Mouse (Mus musculus): ENCODE results near the gene Nlk. TPM values are rescaled to one million over a fixed set of nuclear protein-coding genes. Genes with fewer than 3 reads are reported as not detected.
"Not testable (repeated sequence)": the region's sequence is repeated elsewhere in the genome, so short reads cannot be mapped to it uniquely, and the experiment has no call there.

Nlk gene
- polyA plus RNA-seq, 1 experiment from 2014 or later = 18.3 TPM

DNA sequence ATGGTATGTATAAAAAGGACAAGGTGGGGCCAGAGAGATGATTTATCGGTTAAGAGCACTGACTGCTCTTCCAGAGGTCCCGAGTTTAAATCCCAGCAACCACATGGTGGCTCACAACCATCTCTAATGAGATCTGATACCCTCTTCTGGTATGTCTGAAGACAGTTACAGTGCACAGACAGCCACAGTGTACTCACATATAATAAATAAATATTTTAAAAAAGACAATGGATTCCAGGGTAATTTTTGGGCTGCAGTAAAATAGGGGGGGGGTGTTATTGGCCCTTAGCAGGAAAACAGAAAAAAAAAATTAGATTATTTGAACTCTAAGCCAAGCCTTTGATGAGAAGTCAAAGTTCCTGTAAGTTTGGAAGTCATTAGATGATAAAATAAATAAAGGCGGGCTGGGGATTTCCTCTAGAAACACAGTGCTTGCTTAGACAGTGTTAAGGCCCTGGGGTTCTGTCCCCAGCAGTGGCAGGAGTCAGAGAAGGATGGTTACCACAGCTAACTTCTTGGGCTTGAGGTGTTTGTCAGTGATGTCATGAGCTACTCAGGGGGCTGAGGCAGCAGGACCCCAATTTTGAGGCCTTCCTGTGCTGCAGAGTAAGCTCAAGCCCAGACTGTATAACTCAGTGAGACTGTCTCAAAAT is 98.3 kb downstream of the Nlk start:
- no peaks in the 10 kb centered on the region for H3K36me3 ChIP-seq (ENCODE audit: control insufficient read depth, insufficient read depth, low read length)
- ATAC-seq (ENCODE audit: low FRiP score, low TSS enrichment) = no peak
- H3K4me1 ChIP-seq (ENCODE audit: control insufficient read depth, insufficient read depth, low read length) = no peaks in the 10 kb centered on the region
- H3K9me3 ChIP-seq (ENCODE audit: control insufficient read depth, low read length) = no peaks in the 10 kb centered on the region
- no peak overlapping the region for H3K4me3 ChIP-seq (ENCODE audit: low read length)
- H3K27me3 ChIP-seq (ENCODE audit: control insufficient read depth, insufficient read depth, low read length) = no peaks in the 10 kb centered on the region
- H3K9ac ChIP-seq (ENCODE audit: low read depth, low read length) = no peak overlapping the region
- WGBS = 78% methylated on average over 3 of the region's 3 CpGs
- no peak overlapping the region for H3K27ac ChIP-seq (ENCODE audit: low read depth, low read length)
- H3K4me2 ChIP-seq (replicated peaks; ENCODE audit: low read depth, low read length) = no peak overlapping the region

DNA sequence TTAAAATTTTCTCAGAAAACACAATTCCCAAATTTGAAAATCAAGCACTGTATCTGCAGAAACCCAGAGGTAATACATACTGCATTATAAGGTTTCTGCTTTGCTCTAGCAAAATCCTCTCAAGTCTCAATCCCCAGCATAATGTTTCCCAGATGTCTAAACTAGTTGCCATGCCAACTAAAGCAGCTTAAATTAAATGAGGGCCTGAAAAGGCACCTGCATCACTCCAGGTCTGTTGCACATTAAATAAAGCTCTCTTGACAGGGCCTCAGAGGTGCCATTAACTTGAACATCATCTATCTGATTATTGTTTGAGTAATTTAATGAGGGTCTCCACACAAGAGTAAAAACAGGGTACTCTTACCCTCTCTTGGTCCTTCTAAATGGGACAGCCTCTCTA is 100.4 kb downstream of the Nlk start:
- H3K27me3 ChIP-seq (ENCODE audit: control insufficient read depth, insufficient read depth, low read length) = no peaks in the 10 kb centered on the region
- no peak for ATAC-seq (ENCODE audit: low FRiP score, low TSS enrichment)
- no peak overlapping the region for H3K4me3 ChIP-seq (ENCODE audit: low read length)
- no peaks in the 10 kb centered on the region for H3K4me1 ChIP-seq (ENCODE audit: control insufficient read depth, insufficient read depth, low read length)
- H3K4me2 ChIP-seq (replicated peaks; ENCODE audit: low read depth, low read length) = no peak overlapping the region
- no peaks in the 10 kb centered on the region for H3K9me3 ChIP-seq (ENCODE audit: control insufficient read depth, low read length)
- no peak overlapping the region for H3K27ac ChIP-seq (ENCODE audit: low read depth, low read length)
- H3K9ac ChIP-seq (ENCODE audit: low read depth, low read length) = no peak overlapping the region
- no peaks in the 10 kb centered on the region for H3K36me3 ChIP-seq (ENCODE audit: control insufficient read depth, insufficient read depth, low read length)

DNA sequence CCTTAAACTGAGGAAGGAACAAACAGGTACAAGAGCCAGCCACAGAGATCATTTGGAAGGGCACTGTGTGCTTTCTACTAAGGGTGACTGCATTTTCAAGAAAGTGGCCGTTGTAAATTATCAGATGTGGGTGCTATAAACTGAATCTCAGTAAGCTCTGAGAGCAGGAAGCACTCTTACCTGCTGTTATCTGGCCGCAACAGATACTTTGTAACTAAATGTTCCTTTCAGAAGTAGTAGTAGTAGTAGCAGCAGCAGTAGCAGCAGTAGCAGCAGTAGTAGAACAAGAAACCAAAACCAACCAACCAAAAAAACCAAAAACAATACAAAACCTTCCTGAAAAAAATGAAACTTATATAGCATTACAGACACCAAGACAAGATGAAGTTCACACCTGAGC is 101.4 kb downstream of the Nlk start:
- no peaks in the 10 kb centered on the region for H3K27me3 ChIP-seq (ENCODE audit: control insufficient read depth, insufficient read depth, low read length)
- no peak overlapping the region for H3K4me2 ChIP-seq (replicated peaks; ENCODE audit: low read depth, low read length)
- 81% methylated on average over 2 of the region's 2 CpGs for WGBS
- no peaks in the 10 kb centered on the region for H3K4me1 ChIP-seq (ENCODE audit: control insufficient read depth, insufficient read depth, low read length)
- no peak for ATAC-seq (ENCODE audit: low FRiP score, low TSS enrichment)
- no peaks in the 10 kb centered on the region for H3K9me3 ChIP-seq (ENCODE audit: control insufficient read depth, low read length)
- no peaks in the 10 kb centered on the region for H3K36me3 ChIP-seq (ENCODE audit: control insufficient read depth, insufficient read depth, low read length)
- H3K4me3 ChIP-seq (ENCODE audit: low read length) = no peak overlapping the region
- H3K27ac ChIP-seq (ENCODE audit: low read depth, low read length) = no peak overlapping the region
- H3K9ac ChIP-seq (ENCODE audit: low read depth, low read length) = no peak overlapping the region

DNA sequence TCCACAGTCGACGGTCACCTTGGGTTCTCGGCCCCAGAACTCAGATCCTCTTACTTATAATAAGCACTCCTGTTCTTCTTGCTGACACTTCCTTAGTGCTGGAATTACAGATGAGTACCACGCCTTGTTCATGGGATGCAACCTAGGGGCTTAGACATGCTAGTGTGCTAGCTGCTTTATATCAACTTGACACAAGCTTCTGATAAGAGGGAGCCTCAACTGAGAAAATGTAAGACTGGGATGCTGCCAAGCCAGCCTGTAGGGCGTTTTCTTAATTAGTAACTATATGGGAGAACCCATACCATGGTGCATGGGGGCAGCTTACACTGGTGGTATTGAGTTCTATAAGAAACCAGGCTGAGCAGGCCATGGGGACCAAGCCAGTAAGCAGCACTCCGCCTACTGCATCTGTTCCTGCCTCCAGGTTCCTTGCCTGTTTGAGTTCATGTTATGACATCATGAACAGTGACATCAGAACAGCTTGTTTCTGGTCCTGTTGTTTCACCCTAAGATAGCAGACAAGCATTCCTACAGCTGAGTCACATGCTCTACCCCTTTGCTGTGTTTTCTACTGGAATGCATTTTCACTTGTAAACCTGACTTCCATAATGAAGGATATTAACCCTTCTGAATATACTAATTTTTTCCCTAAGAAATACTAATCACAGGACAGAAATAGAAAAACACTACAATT is 102.8 kb downstream of the Nlk start:
- H3K27ac ChIP-seq (ENCODE audit: low read depth, low read length) = no peak overlapping the region
- H3K4me1 ChIP-seq (ENCODE audit: control insufficient read depth, insufficient read depth, low read length) = no peaks in the 10 kb centered on the region
- H3K9ac ChIP-seq (ENCODE audit: low read depth, low read length) = no peak overlapping the region
- no peaks in the 10 kb centered on the region for H3K9me3 ChIP-seq (ENCODE audit: control insufficient read depth, low read length)
- no peak overlapping the region for H3K4me3 ChIP-seq (ENCODE audit: low read length)
- H3K4me2 ChIP-seq (replicated peaks; ENCODE audit: low read depth, low read length) = no peak overlapping the region
- WGBS = 90% methylated on average over 6 of the region's 6 CpGs
- ATAC-seq (ENCODE audit: low FRiP score, low TSS enrichment) = no peak
- no peaks in the 10 kb centered on the region; the same call in 1 of the 2 replicates for H3K36me3 ChIP-seq (ENCODE audit: control insufficient read depth, insufficient read depth, low read length)
- no peaks in the 10 kb centered on the region for H3K27me3 ChIP-seq (ENCODE audit: control insufficient read depth, insufficient read depth, low read length)

DNA sequence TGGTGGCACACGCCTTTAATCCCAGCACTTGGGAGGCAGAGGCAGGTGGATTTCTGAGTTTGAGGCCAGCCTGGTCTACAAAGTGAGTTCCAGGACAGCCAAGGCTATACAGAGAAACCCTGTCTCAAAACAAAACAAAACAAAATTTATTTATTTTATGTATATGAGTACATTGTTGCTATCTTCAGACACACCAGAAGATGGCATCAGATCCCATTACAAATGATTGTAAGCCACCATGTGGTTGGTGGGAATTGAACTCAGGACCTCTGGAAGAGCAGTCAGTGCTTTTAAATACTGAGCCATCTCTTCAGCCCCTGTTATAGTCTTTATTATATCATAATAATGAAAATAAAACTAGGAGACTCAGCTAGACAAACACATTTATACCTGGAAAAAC is 109.5 kb downstream of the Nlk start:
- H3K36me3 ChIP-seq (ENCODE audit: control insufficient read depth, insufficient read depth, low read length) = peaks cover 20% of the 10 kb centered on the region
- WGBS = 88% methylated on average over 1 of the region's 1 CpGs
- not testable (repeated sequence) for H3K9me3 ChIP-seq (ENCODE audit: control insufficient read depth, low read length); H3K9ac ChIP-seq (ENCODE audit: low read depth, low read length); ATAC-seq (ENCODE audit: low FRiP score, low TSS enrichment); H3K4me2 ChIP-seq (replicated peaks; ENCODE audit: low read depth, low read length); H3K4me1 ChIP-seq (ENCODE audit: control insufficient read depth, insufficient read depth, low read length); H3K27ac ChIP-seq (ENCODE audit: low read depth, low read length); H3K4me3 ChIP-seq (ENCODE audit: low read length); H3K27me3 ChIP-seq (ENCODE audit: control insufficient read depth, insufficient read depth, low read length)

DNA sequence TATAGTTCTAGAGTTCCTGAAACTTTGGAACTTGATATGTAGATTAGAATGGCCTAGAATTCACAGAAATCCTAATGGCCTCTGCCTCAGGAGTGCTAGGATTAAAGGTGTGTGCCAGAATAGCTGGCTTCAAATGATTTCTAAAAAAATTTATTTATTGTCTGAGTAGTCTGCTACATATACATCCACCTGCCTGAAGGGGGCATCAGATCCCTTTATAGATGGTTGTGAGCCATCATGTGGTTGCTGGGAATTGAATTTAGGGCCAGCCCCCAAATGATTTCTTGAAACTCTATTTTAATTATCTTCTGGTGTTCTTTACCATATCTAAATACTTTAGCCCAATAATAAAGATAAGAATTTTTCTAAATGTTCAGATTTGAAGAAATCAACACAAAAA is 111.1 kb downstream of the Nlk start:
- Histone ChIP-seq H3K4me2 (replicated peaks; ENCODE audit: low read depth, low read length) (no peak overlapping the region), H3K4me3 (ENCODE audit: low read length) (no peak overlapping the region), H3K4me1 (ENCODE audit: control insufficient read depth, insufficient read depth, low read length) (no peaks in the 10 kb centered on the region), H3K9ac (ENCODE audit: low read depth, low read length) (no peak overlapping the region), H3K9me3 (ENCODE audit: control insufficient read depth, low read length) (peaks cover 3% of the 10 kb centered on the region; the same call in 1 of the 2 replicates), H3K36me3 (ENCODE audit: control insufficient read depth, insufficient read depth, low read length) (peaks cover 29% of the 10 kb centered on the region), H3K27me3 (ENCODE audit: control insufficient read depth, insufficient read depth, low read length) (no peaks in the 10 kb centered on the region), H3K27ac (ENCODE audit: low read depth, low read length) (no peak overlapping the region)
- ATAC-seq (ENCODE audit: low FRiP score, low TSS enrichment) = no peak

DNA sequence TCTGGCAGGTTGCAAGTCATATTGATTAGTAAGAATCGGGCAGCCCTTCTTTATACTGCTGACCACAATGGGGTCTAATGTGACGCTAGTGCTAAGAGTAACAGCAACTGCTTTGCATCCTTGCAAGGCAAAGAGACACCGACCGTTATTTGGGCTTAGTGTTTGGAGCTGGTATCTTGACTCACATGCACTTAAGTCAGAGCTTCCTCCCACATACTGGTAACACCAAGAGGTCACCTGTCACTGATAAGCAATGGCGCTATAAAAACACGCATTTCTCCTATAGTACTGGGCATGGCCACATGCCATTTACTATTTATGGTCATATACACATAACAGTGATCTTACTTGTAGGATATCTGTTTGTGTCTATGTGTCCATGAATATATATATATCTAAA is 114.3 kb downstream of the Nlk start:
- Histone ChIP-seq H3K36me3 (ENCODE audit: control insufficient read depth, insufficient read depth, low read length) (peaks cover 38% of the 10 kb centered on the region), H3K27ac (ENCODE audit: low read depth, low read length) (no peak overlapping the region)
- 80% methylated on average over 6 of the region's 6 CpGs for WGBS

DNA sequence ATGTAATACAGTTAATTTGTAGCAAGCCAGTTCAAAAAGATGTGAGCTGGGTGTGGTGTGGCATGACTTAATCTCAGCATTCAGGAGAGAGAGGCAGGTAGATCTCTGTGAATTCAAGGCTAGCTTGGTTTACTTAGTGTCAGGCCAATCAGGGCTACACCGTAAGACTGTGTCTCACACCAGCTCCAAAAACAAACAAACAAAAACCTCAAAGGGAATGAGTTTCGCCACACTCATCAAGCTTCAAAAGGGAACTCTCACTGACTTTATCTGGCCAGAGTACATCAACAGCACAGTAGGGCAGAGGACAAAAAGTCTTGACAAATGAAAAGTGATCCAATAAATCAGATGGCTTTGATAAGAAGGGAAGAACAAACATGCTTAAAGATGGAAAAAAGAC is 122.2 kb downstream of the Nlk start:
- H3K27me3 ChIP-seq (ENCODE audit: control insufficient read depth, insufficient read depth, low read length) = no peaks in the 10 kb centered on the region
- no peak overlapping the region for H3K4me3 ChIP-seq (ENCODE audit: low read length)
- 25% methylated on average over 2 of the region's 2 CpGs for WGBS
- H3K4me1 ChIP-seq (ENCODE audit: control insufficient read depth, insufficient read depth, low read length) = peaks cover 2% of the 10 kb centered on the region; the same call in 1 of the 2 replicates
- no peak for ATAC-seq (ENCODE audit: low FRiP score, low TSS enrichment)
- H3K9me3 ChIP-seq (ENCODE audit: control insufficient read depth, low read length) = no peaks in the 10 kb centered on the region
- no peak overlapping the region for H3K9ac ChIP-seq (ENCODE audit: low read depth, low read length)
- H3K4me2 ChIP-seq (replicated peaks; ENCODE audit: low read depth, low read length) = no peak overlapping the region
- H3K36me3 ChIP-seq (ENCODE audit: control insufficient read depth, insufficient read depth, low read length) = peaks cover 43% of the 10 kb centered on the region
- no peak overlapping the region for H3K27ac ChIP-seq (ENCODE audit: low read depth, low read length)

More for the DNA sequence above, 114.3 kb downstream of the Nlk start:
- H3K9me3 ChIP-seq (ENCODE audit: control insufficient read depth, low read length) = peaks cover 3% of the 10 kb centered on the region; the same call in 1 of the 2 replicates
- H3K4me3 ChIP-seq (ENCODE audit: low read length) = no peak overlapping the region
- no peak overlapping the region for H3K9ac ChIP-seq (ENCODE audit: low read depth, low read length)
- H3K27me3 ChIP-seq (ENCODE audit: control insufficient read depth, insufficient read depth, low read length) = no peaks in the 10 kb centered on the region
- no peak overlapping the region for H3K4me2 ChIP-seq (replicated peaks; ENCODE audit: low read depth, low read length)
- H3K4me1 ChIP-seq (ENCODE audit: control insufficient read depth, insufficient read depth, low read length) = no peaks in the 10 kb centered on the region
- no peak for ATAC-seq (ENCODE audit: low FRiP score, low TSS enrichment)

DNA sequence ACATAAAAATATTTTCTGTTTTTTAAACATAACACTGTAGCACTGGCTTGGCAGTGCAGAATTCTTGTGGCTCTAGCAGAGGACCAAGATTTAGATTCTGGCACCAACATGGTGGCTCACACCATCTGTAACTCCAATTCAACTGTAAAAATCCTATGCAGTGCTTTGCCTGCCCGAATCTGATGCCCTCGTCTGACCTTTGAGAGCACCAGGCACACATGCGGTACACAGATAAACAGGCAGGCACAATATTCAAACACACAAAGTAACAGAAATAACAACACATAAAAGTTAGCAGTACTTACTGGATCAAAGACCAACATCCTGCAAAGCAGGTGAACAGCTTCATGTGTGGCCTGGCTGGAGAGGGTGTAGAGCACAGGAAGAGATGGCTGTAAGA is 122.6 kb downstream of the Nlk start:
- H3K4me1 ChIP-seq (ENCODE audit: control insufficient read depth, insufficient read depth, low read length) = peaks cover 7% of the 10 kb centered on the region; the same call in 1 of the 2 replicates
- 87% methylated on average over 3 of the region's 3 CpGs for WGBS
- H3K36me3 ChIP-seq (ENCODE audit: control insufficient read depth, insufficient read depth, low read length) = peaks cover 43% of the 10 kb centered on the region

More for the DNA sequence above, 122.6 kb downstream of the Nlk start:
- Histone ChIP-seq H3K9ac (ENCODE audit: low read depth, low read length) (no peak overlapping the region), H3K27me3 (ENCODE audit: control insufficient read depth, insufficient read depth, low read length) (no peaks in the 10 kb centered on the region), H3K9me3 (ENCODE audit: control insufficient read depth, low read length) (no peaks in the 10 kb centered on the region), H3K4me3 (ENCODE audit: low read length) (no peak overlapping the region), H3K4me2 (replicated peaks; ENCODE audit: low read depth, low read length) (no peak overlapping the region), H3K27ac (ENCODE audit: low read depth, low read length) (no peak overlapping the region)
- no peak for ATAC-seq (ENCODE audit: low FRiP score, low TSS enrichment)

Data from kidney, embryonic 14.5 days (tissue).